Mouse (Mus musculus) large intestine, adult 2 months (tissue): ENCODE results near the gene Foxd4. TPM values are rescaled to one million over a fixed set of nuclear protein-coding genes. Genes with fewer than 3 reads are reported as not detected.

Experiments used
- DNase-seq: peaks from one replicate; pipeline ENCODE4 v3.0.0-alpha.2; 2012; ENCODE audit warnings: low read depth, low spot score
- WGBS: fragments of 180-500 bp; shearing (Covaris S2); methylation state at CpG from one replicate; pipeline ENCODE4 v1.1.7; 2018; 5-methylcytosine and 5-hydroxymethylcytosine counted together
- polyA plus RNA-seq: library from polyadenylated mRNA; depleted of rRNA; stranded (reverse); fragments of >200 nt; gene quantifications from 2 replicates; pipeline ENCODE4 v1.2.3, GENCODE M21; 2012; rRNA removed

The Foxd4 gene
- polyA plus RNA-seq: not detected in 2 replicates

DNA sequence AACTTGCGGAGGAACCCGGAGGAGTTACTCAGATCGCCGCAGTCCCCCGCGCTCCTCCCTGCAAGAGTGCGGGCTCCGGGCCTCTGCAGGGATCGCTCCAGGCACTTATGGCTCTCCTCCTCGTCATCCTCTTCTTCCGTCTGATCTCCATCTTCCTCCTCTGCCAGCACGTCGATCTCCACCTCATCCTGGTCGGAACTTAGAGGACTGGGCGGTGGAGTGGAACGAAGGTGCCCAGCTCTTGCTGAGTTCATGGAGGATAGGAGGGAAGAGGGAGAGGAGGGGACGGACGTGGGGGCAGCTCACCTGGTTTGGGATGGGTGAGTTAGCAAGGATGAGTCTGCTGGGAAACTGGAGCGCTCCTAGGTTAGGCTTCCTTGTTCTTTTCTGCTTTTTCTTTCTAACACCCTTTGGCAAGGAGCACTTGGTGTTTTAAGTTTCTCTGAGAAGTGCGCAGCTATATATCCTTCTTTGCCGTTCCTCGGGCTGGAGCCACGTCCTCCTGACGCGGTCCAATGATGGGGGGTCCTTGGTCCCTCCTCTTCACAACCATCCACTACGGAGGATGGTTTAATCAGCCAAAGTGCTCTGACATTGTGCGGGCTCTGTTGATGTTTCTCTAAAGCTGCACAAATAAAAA, at the start of gene Foxd4:
TSS of gene Foxd4 (minus strand) at position 617 of the 640 bp plus-strand sequence.
- WGBS: 4% methylated on average over 27 of the region's 27 CpGs
- DNase-seq: no peak

DNA sequence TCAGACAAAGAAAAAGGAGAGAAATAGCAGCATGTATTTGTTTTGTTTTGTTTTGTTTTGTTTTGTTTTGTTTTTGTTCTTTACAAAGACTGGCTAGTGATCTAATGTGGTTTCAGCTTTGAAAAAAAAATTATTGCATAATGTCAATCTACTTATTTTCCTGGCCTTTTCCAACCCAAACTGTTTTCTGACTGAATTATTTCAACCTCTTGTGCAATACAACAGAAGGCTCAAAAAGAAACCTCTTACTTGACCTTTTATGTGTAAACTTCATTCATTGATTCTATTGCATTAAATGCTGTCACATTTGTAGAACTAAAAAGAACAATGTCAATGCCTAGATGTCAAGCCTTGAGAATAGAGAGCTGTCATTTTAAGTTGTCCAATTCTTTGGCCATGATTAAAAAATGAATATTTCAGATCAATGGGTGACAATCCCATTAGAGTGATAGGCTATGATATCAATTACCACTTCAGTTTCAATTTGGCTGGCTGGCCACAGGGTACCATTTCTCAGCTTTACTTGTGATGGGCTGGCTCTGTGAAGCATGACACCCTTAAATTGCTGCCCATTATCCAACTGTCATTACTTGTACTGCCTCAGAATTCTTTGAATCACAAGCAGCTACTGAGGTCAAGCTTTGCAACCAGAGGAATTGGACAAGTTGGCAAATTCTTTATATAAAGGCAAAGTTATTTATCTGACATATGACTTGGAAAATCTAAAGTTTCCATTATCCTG, 44.7 kb upstream of the Foxd4 start:
- no peak for DNase-seq

- WGBS: 81% methylated on average over 1 of the region's 1 CpGs
- DNase-seq: no peak
Measured at GRCm38 (mm10) chr19:24937084-24937483, 36.1 kb upstream of the Foxd4 start.

- no peak for DNase-seq
- 76% methylated on average over 1 of the region's 1 CpGs for WGBS
Measured at GRCm38 (mm10) chr19:24929041-24929440, 28.0 kb upstream of the Foxd4 start.

GRCm38 (mm10) chr19:24920866-24921265, 19.9 kb upstream of the Foxd4 start:
- DNase-seq: no peak
- 92% methylated on average over 5 of the region's 5 CpGs for WGBS

- DNase-seq: no peak
- WGBS: 88% methylated on average over 3 of the region's 3 CpGs
Measured at GRCm38 (mm10) chr19:24908385-24909155, 7.6 kb upstream of the Foxd4 start.

GRCm38 (mm10) chr19:24907655-24908054, 6.7 kb upstream of the Foxd4 start:
- DNase-seq: no peak
- WGBS: 89% methylated on average over 6 of the region's 6 CpGs

DNA sequence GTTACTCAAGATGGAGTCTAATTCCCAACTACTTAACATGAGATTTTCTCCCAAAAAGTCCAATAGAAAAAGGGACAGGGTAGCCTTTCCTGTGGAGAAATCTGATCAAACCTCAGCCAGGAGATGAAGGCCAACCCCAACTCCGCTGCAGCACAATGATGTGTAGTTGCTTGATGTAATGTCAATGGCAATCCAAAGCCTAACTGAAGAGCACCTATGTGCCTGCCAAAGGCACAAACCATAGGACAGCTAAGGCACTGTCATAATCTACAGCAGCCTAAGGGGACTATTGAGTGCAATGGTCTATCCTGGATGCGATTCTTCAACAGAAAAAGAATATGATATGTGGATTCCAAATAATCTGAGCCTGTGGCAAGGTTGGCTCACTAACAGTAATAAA, 1.8 kb upstream of the Foxd4 start:
- no peak for DNase-seq
- 65% methylated on average over 2 of the region's 2 CpGs for WGBS

GRCm38 (mm10) chr19:24902256-24902655, 1.3 kb upstream of the Foxd4 start:
- 7% methylated on average over 2 of the region's 2 CpGs for WGBS
- DNase-seq: no peak

DNA sequence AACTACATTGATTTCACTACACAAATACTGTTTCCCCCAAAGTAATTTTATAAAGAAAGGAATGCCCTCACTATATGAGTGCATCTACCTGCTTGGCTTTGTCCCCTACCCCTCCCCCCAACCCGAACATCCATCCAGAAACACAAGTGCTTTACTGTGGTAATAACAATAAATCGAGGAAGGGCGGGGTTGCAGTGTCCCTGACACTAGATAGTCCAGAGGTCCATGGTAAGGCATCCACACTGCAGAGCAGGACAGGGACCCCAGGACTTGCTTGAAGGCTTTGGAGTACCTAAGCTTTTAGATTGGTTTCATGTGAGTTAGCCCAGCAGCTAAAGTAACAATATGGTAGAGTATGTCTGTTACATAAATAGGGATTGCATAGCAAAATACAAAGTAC, 669 bp upstream of the Foxd4 start:
- WGBS: 5% methylated on average over 3 of the region's 3 CpGs

DNA sequence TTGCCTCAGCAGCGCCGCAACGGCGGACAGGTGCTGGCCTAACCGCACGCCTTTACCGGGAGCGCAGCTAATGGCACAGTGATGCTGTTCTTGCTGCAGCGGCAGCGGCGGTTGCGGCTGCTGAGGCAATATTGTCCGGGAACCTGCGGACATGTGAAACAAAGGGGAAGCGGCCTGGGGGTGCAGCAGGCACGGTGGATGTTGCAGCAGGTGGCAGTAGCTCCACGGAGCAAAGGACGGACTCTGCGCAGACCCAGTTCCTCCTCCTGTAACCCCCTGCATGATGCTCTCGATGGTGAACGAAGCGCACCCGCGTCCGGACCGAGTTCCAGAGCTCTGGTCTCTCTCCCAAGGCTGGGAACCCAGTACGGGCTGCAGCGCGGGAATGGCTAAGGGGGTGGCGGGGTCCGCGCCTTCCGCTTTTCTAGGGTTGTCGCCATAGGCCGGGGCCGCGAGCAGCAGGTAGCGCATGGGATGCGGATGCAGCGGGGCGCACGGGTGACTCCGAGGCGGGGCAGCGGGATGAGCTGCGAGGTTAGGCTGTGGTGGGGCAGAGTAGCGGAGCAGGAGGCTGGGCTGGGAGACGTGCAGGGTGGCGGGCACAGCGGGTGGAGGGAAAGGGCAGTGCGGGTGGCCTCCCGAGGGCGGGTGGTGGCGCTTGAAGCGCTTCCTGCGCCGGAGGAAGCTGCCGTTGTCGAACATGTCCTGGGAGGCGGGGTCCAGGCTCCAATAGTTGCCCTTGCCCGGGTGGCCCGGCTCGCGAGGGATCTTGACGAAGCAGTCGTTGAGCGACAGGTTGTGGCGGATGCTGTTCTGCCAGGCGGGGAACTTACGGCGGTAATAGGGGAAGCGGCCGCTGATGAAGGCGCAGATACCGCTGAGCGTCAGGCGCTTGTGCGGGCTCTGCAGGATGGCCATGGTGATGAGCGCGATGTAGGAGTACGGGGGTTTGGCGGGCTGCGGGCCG, 1.1 kb downstream of the Foxd4 start:
- DNase-seq: no peak
- WGBS: 1% methylated on average over 84 of the region's 84 CpGs

More for the DNA sequence above, 669 bp upstream of the Foxd4 start:
- no peak for DNase-seq

DNA sequence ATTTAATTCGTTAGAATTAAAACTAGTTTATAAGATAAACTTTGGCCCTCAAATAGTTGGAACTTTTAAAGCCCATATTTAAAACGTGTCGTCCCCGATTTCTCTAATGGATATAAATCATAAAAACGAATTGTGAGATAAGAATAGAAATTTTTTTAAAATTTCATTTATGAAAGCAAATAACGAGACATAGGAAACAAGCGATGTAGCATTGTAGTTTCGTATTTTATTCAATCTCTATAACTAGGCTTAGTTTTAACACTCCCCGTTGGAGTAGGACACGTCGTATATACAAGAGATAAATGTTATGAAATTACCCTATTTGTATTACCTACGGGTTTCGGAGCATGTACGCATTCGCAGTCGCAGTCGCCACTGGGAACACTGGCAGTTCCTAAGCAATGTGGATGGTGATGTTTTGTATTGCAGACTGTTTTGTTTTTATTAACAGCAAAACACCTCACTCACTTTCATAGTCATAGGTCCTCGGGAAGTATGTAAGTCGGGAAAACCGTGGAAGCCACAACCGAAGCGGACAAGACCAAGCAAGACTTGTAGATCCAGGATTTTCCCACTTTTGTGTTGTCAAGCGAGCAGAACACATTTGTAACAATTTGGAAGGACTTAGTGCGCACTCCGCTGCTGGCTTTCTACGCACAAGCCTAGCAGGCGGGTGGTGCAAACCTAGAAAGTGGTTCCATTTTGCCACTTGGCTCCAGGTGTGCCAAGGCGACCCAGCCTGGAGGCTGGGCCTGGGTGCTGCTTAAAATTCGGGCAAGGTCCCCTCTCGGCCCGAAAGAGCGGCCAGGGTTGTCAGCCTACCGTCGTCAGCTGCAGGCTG, 2.0 kb downstream of the Foxd4 start:
- WGBS: 8% methylated on average over 34 of the region's 34 CpGs
- DNase-seq: no peak

DNA sequence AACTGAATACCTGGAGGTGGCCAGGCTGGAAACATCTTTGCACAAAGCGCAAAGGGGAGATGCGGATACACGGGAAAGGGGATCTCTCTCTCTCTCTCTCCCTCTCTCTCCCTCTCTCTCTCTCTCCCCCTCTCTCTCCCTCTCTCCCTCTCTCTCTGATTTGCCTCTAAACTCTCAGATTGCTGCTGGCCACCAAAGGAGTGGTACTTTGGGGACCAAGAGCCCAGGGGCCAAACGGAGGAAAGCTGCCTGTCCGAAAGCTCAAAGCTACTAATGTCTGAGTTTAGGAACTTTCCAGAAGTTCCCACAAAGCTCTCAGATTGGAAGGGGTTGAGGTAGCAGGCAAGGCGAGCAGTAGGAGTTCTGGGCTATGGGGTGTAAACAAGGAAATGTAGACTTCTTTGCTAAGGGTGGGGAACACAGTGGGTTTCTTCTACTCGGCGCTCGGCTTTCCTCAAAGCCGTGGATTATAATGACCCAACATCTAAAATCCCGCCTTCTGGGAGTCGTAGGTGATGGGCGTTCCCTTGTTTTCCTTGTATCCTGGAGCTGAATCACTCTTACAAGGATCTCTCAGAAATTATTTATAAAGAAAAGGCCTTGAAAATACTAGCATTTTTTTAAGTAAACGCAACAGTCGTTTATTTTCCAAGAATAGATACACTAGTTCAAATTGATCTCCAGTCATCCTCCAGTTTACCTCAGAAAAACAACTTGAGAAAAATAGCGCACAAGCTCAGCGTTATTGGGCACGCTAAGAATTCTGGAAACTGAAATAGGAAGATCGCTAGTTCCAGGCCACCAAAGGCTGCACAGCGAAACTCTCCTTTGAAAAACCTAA, 2.9 kb downstream of the Foxd4 start:
- 7% methylated on average over 20 of the region's 20 CpGs for WGBS
- DNase-seq: no peak

DNA sequence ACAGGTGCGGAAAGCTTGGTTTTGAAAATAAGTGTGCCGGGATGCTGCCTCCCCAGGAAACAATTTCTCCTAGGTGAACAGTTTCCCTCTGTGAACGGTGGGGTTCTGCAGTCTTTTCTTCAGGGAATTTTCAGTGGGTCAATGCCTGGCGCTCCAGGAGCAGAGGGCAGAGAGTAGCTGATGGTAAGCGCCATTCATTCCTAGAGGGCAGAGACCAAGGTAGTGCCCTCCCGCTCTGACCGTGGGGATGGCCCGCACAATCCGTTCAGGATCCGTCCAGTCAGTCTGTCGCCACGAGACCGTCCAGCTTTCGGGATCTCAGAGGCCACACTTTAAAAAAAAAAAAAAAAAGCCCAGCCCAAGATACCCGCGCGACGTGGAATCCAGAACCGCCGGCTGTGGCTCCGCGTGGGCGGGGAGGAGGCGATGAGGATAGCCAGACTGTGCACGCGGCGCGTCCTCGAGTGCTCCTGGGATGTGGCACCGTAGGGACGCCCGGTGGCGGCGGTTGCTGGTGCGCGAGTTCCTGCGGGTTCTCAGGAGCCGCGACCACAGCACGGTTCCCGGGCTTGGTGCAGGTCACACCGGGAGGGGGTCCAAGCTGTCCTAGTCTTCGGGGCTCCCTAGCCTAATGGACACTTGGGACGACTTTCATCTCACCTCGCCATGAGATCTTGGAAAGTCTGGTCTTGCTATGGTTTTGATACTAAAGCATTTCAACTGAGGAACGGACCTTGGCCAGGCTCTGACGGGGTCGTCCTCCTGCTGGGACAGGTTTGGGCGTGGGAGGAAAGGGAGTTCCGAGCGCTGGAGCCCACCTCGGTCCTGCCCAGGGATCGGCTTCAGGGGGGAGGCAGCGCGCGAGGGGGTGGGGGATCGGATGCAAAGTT, 3.7 kb downstream of the Foxd4 start:
- WGBS: 3% methylated on average over 57 of the region's 57 CpGs
- DNase-seq: no peak

GRCm38 (mm10) chr19:24896536-24896935, 4.5 kb downstream of the Foxd4 start:
- WGBS: 25% methylated on average over 4 of the region's 4 CpGs
- no peak for DNase-seq

GRCm38 (mm10) chr19:24886888-24887287, 14.1 kb downstream of the Foxd4 start:
- no peak for DNase-seq
- 65% methylated on average over 3 of the region's 3 CpGs for WGBS

DNA sequence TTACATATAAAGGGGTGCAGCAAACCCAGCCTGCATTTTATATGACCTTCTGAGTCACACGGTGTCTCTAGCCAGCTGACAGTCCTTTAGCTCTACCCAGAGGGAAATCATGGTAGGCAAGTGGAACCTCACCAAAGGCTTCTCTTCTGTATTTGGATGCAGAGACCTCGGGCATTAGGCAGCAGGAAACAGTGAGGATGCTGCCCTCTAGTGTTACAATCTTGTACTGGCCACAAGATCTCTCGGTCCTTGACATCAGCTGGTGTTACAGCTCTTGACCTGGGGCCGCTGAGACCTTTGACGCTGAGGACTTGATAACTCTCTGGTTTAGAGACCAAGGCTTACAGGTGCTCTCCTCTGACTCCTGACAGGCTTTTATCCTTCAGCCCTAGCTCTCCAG, 15.5 kb downstream of the Foxd4 start:
- DNase-seq: no peak
- 5% methylated on average over 5 of the region's 5 CpGs for WGBS
